Mouse (Mus musculus) urinary bladder, postnatal 10 days (tissue): ENCODE results near the gene Ccnd3.
A peak's percentile ranks its signal among the peaks of the same experiment; 100 is the strongest.
"Not testable (repeated sequence)": the region's sequence is repeated elsewhere in the genome, so short reads cannot be mapped to it uniquely, and the experiment has no call there.

ENCODE experiments used
- DNase-seq: peaks from one replicate; pipeline ENCODE4 v3.0.0; 2022; ENCODE audit warnings: low spot score

Ccnd3 gene

GRCm38 (mm10) chr17:47482401-47482800 is 22.4 kb upstream of the Ccnd3 start:
- DNase-seq: no peak

- DNase-seq: no peak
Observed at GRCm38 (mm10) chr17:47484241-47484921, 20.5 kb upstream of the Ccnd3 start.

- no peak for DNase-seq
Observed at GRCm38 (mm10) chr17:47484993-47485392, 19.9 kb upstream of the Ccnd3 start.

- no peak for DNase-seq
Observed at GRCm38 (mm10) chr17:47485791-47486190, 19.1 kb upstream of the Ccnd3 start.

GRCm38 (mm10) chr17:47490791-47491190 is 14.1 kb upstream of the Ccnd3 start:
- no peak for DNase-seq

GRCm38 (mm10) chr17:47492731-47493130 is 12.1 kb upstream of the Ccnd3 start:
- DNase-seq: no peak

- no peak for DNase-seq
Observed at GRCm38 (mm10) chr17:47493653-47494052, 11.2 kb upstream of the Ccnd3 start.

- no peak for DNase-seq
Observed at GRCm38 (mm10) chr17:47494132-47494531, 10.7 kb upstream of the Ccnd3 start.

GRCm38 (mm10) chr17:47501531-47501930 is 3.3 kb upstream of the Ccnd3 start:
- no peak for DNase-seq

- DNase-seq: peak; percentile 73
Observed at GRCm38 (mm10) chr17:47501946-47502706, 2.7 kb upstream of the Ccnd3 start, which contains the start of gene Taf8. Gene Taf8 (minus strand): TSS chr17:47502292.

- DNase-seq: not testable (repeated sequence)
Observed at GRCm38 (mm10) chr17:47502707-47503045, 2.2 kb upstream of the Ccnd3 start.

GRCm38 (mm10) chr17:47503689-47504088 is 1.2 kb upstream of the Ccnd3 start:
- DNase-seq: no peak

- DNase-seq: no peak
Observed at GRCm38 (mm10) chr17:47504228-47504627, 623 bp upstream of the Ccnd3 start.

- DNase-seq: no peak
Observed at GRCm38 (mm10) chr17:47505566-47505965, 715 bp downstream of the Ccnd3 start.

- DNase-seq: no peak
Observed at GRCm38 (mm10) chr17:47506042-47506441, 1.2 kb downstream of the Ccnd3 start.

GRCm38 (mm10) chr17:47506697-47507096 is 1.8 kb downstream of the Ccnd3 start:
- DNase-seq: no peak

- DNase-seq: no peak
Observed at GRCm38 (mm10) chr17:47507523-47507922, 2.7 kb downstream of the Ccnd3 start.

- DNase-seq: peak; percentile 71
Observed at GRCm38 (mm10) chr17:47508012-47508608, 3.3 kb downstream of the Ccnd3 start.

- DNase-seq: no peak
Observed at GRCm38 (mm10) chr17:47509031-47509705, 4.3 kb downstream of the Ccnd3 start.

GRCm38 (mm10) chr17:47511111-47512020 is 6.5 kb downstream of the Ccnd3 start:
- DNase-seq: peak; percentile 99

GRCm38 (mm10) chr17:47512956-47513775 is 8.3 kb downstream of the Ccnd3 start:
- no peak for DNase-seq
